30 mouse cellular contexts compared by ENCODE assay signal in genomic region chr8:87569203-87569602, GRCm38 (mm10). TPM values are rescaled to one million over a fixed set of nuclear protein-coding genes. Genes with fewer than 3 reads are reported as not detected.
"Had no signal": no experiment of that assay in that cellular context is flagged by ENCODE, and none has a peak within 500 bp of the region (broad histone marks: within the 10 kb centered on the region; RNA-seq: fewer than 3 reads in every experiment).

No protein-coding gene starts in this region.

- DNase-seq: gastrocnemius, postnatal 14 days; gastrocnemius, postnatal 36 days; heart, postnatal 14 days; heart, postnatal 36 days; kidney, adult 11 months; kidney, adult 2 months; kidney, adult 9 months; kidney, postnatal 14 days; kidney, postnatal 36 days; layer of hippocampus, adult 9-11 months; layer of hippocampus, postnatal 36 days; left cerebral cortex, postnatal 4 days had no signal

- H3K27me3 ChIP-seq: hindbrain, embryonic 13.5 days; limb, embryonic 15.5 days had no signal

- H3K9ac ChIP-seq: heart, embryonic 12.5 days; hindbrain, embryonic 13.5 days; hindbrain, embryonic 15.5 days; kidney, embryonic 15.5 days; limb, embryonic 12.5 days; limb, embryonic 15.5 days; liver, embryonic 12.5 days; liver, embryonic 14.5 days had no signal

- H3K36me3 ChIP-seq: heart, embryonic 12.5 days; hindbrain, embryonic 13.5 days; hindbrain, embryonic 15.5 days; kidney, embryonic 15.5 days; limb, embryonic 12.5 days; limb, embryonic 15.5 days; liver, embryonic 12.5 days had no signal

- H3K4me2 ChIP-seq: hindbrain, embryonic 13.5 days; limb, embryonic 12.5 days; liver, embryonic 12.5 days had no signal

- H3K4me3 ChIP-seq: heart, embryonic 12.5 days; hindbrain, embryonic 13.5 days; hindbrain, embryonic 15.5 days; kidney, embryonic 15.5 days; limb, embryonic 12.5 days; limb, embryonic 15.5 days; liver, embryonic 12.5 days had no signal

- ATAC-seq: hindbrain, postnatal 0 days; intestine, embryonic 16.5 days; liver, embryonic 12.5 days had no signal

- H3K9me3 ChIP-seq: heart, embryonic 12.5 days; hindbrain, embryonic 13.5 days; hindbrain, embryonic 15.5 days; kidney, embryonic 15.5 days; limb, embryonic 12.5 days; limb, embryonic 15.5 days; liver, embryonic 12.5 days had no signal

- H3K27ac ChIP-seq: hindbrain, embryonic 13.5 days; hindbrain, embryonic 15.5 days; hindbrain, postnatal 0 days; kidney, embryonic 15.5 days; kidney, postnatal 0 days; limb, embryonic 12.5 days; limb, embryonic 15.5 days; liver, embryonic 12.5 days; liver, embryonic 14.5 days had no signal

- H3K4me1 ChIP-seq: liver, embryonic 12.5 days had no signal

RNA-seq across cellular contexts. Expression of gene 4933402J07Rik, which starts 5.5 kb away (rescaled TPM):
- polyA plus RNA-seq: heart, embryonic 12.5 days; heart, embryonic 14.5 days; heart, embryonic 16.5 days; hindbrain, embryonic 11.5 days; hindbrain, embryonic 13.5 days; hindbrain, embryonic 15.5 days; hindbrain, postnatal 0 days; intestine, embryonic 14.5 days; intestine, embryonic 16.5 days; kidney, adult 2 months; kidney, embryonic 15.5 days; kidney, postnatal 0 days; large intestine, adult 2 months; limb, embryonic 12.5 days; limb, embryonic 15.5 days; liver, adult 2 months; liver, embryonic 12.5 days; liver, embryonic 14.5 days; liver, embryonic 16.5 days had no signal
